Mouse (Mus musculus) erythroblast, embryonic 14.5 days (primary cell): ENCODE results near the gene Gm21983. TPM values are rescaled to one million over a fixed set of nuclear protein-coding genes. Genes with fewer than 3 reads are reported as not detected.

Source experiments
- H3K27me3 ChIP-seq: 2 replicates; pipeline ENCODE4 v1.6.1; 2012; ENCODE audit warnings: inconsistent platforms; ENCODE audit not compliant: control insufficient read depth
- H3K36me3 ChIP-seq: 2 replicates; pipeline ENCODE4 v1.6.1; 2012; ENCODE audit warnings: mild to moderate bottlenecking, inconsistent platforms; ENCODE audit not compliant: control insufficient read depth
- H3K4me1 ChIP-seq: 2 replicates; pipeline ENCODE4 v1.6.1; 2012; ENCODE audit warnings: inconsistent platforms; ENCODE audit not compliant: control insufficient read depth
- H3K4me3 ChIP-seq: replicated peaks from 2 replicates; pipeline ENCODE3; 2012; ENCODE audit warnings: moderate library complexity, mild to moderate bottlenecking, inconsistent platforms
- H3K9me3 ChIP-seq: 2 replicates; pipeline ENCODE4 v1.6.1; 2012; ENCODE audit warnings: low read length, inconsistent platforms, mixed read lengths; ENCODE audit not compliant: control insufficient read depth
- GATA1 ChIP-seq: IDR thresholded peaks from 2 replicates; pipeline ENCODE4 v1.6.1; 2012; ENCODE audit warnings: low read length, inconsistent platforms, mixed read lengths
- TAL1 ChIP-seq: IDR thresholded peaks from 3 replicates; pipeline ENCODE4 v1.6.1; 2012; ENCODE audit warnings: low read length, inconsistent platforms, mixed read lengths
- polyA plus RNA-seq: library from polyadenylated mRNA; stranded (reverse); fragments of >175 nt; gene quantifications from 2 replicates; pipeline ENCODE4 v1.2.3, GENCODE M21; 2012

Gene Gm21983
- polyA plus RNA-seq, 1 experiment = not detected

DNA sequence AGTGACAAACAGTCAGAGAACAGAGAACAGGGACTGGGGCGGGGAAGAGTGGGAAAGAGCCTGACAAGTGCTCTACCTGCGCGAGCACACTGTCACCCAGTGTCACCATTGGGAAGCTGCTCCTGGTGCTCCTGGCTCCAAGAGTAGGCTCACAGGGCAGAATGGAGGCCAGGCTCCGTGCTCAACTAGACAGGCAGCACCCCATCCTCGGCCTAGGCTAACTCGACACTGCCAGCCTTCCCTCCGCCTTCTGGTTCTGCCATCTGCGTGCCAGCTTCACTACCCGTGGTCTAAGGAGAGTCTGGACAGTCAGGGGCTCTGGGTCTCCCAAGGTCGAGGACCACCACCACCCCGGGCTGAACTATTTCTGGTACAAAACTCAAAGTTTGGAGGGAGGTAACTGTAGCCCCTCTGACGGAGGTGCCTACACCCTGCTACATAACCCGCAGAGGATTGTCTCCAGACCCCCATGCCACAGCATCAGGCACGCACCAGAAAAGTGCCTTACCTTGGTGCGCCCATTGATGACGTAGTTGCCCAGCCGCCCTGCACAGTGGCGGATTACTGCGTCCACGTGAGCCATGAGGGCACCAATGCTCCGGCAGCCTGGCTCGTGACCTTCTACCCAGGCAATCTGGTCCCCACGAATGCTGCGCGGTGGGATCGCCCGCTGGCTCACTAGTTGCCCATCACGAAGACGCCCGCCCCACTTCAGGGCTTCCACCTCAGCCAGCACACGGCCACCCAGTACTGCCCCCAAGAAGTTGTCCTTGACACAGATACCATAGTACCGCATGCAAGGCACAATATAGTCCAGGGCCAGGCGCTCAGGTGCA, 16.6 kb downstream of the Gm21983 start:
- no peak overlapping the region for H3K4me3 ChIP-seq
- no peaks in the 10 kb centered on the region for H3K27me3 ChIP-seq
- no peak for TF ChIP-seq TAL1
- no peak for TF ChIP-seq GATA1
- H3K36me3 ChIP-seq = peaks cover 59% of the 10 kb centered on the region
- H3K4me1 ChIP-seq = peaks cover 71% of the 10 kb centered on the region
- no peaks in the 10 kb centered on the region for H3K9me3 ChIP-seq

DNA sequence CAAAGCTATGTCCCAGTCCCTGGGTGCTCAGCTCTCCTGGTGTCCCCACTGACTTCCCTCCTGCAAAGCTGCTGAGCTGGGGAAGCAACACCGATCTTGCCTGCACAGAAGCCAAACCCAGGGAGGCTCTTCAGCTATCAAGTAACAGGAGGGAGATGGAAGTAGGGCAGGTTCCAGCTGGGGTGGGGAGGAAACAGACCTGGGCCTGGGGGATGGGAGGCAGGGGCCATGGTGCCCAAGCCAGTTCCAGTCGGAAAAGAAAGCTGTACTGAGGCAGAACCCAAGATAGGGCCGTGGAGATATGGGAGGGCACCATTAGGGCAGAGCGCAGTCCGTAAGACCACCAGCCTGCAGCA, 17.5 kb downstream of the Gm21983 start:
- Histone ChIP-seq H3K4me1 (peaks cover 70% of the 10 kb centered on the region), H3K36me3 (peaks cover 67% of the 10 kb centered on the region), H3K4me3 (no peak overlapping the region), H3K27me3 (no peaks in the 10 kb centered on the region), H3K9me3 (no peaks in the 10 kb centered on the region)
- TF ChIP-seq GATA1 = no peak
- no peak for TF ChIP-seq TAL1

DNA sequence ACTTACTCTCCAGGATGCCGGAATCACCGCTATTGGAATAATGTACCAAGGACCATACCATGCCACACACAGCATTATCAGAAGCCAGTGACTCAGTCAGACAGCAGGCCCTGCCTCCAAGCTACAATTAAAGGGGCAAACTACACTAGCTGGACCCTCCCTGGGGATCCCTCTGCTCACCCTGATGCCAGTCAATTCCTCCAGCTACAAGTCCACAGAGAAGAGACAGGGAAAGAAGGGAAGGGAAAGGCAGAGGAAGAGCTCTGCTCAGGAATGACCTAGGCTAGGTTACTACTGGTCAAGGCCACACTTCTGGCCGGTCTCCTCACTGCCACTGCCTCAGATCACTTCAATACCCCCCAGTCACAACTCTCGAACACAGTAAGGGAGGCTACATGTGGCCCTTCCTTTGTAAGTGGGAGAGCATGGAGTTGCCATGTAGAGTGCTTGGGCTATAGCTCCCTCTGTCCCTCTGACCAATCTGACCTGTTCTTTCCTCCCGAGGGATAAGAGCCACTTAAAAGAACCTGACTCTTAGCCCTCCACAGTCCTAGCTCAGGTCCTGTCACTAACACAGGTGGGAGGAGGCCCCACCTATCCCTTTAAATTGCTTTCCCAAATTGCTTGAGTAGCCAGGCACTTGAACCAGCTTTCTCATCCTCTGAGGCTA, 18.0 kb downstream of the Gm21983 start:
- TF ChIP-seq TAL1 = no peak
- TF ChIP-seq GATA1 = no peak
- no peaks in the 10 kb centered on the region for H3K27me3 ChIP-seq
- H3K4me3 ChIP-seq = no peak overlapping the region
- no peaks in the 10 kb centered on the region for H3K9me3 ChIP-seq
- H3K4me1 ChIP-seq = peaks cover 65% of the 10 kb centered on the region
- peaks cover 71% of the 10 kb centered on the region for H3K36me3 ChIP-seq

DNA sequence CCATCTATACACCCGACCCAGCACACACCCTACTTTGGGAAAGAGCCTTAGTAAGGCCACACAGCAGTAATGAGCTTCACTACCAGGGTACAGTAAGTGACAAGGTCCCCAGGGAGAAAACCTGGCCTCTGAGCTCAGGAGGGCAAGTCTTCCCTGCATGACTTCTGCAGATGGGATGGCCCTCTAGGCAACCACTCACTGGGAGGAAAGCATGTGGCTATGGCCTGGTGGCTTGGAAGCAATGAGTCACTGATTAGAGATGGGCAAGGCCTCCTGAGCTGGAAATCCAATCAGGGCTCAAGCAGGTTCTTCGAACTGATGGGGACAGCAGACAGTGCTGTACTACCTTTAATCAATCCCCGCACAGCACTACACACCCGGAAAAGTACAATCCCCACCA, 19.1 kb downstream of the Gm21983 start:
- Histone ChIP-seq H3K4me3 (no peak overlapping the region), H3K27me3 (no peaks in the 10 kb centered on the region), H3K4me1 (peaks cover 53% of the 10 kb centered on the region), H3K9me3 (no peaks in the 10 kb centered on the region), H3K36me3 (peaks cover 79% of the 10 kb centered on the region)
- TF ChIP-seq GATA1 (no peak), TAL1 (no peak)

DNA sequence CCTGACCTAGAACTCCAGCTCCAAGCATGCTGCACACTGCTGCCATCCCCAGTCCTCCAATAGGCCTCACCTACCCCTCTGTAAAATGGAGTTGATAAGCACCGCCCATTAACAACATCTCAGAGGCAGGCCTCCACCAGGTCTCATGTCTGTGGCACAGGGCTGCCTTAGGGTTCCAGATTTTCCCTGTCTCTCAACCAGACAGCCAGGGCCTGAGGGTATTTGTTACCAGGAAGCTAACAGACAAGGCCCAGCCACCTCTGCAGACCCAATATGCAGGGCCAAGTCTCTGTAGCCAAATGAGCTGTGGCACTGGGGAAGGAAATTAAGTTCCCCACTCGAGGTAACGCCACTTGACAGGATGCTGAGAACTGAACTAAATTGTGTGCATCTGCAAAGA, 20.0 kb downstream of the Gm21983 start:
- H3K36me3 ChIP-seq = peaks cover 79% of the 10 kb centered on the region
- TF ChIP-seq GATA1 (no peak), TAL1 (no peak)
- no peak overlapping the region for H3K4me3 ChIP-seq
- no peaks in the 10 kb centered on the region for H3K27me3 ChIP-seq
- H3K4me1 ChIP-seq = peaks cover 50% of the 10 kb centered on the region
- H3K9me3 ChIP-seq = no peaks in the 10 kb centered on the region

DNA sequence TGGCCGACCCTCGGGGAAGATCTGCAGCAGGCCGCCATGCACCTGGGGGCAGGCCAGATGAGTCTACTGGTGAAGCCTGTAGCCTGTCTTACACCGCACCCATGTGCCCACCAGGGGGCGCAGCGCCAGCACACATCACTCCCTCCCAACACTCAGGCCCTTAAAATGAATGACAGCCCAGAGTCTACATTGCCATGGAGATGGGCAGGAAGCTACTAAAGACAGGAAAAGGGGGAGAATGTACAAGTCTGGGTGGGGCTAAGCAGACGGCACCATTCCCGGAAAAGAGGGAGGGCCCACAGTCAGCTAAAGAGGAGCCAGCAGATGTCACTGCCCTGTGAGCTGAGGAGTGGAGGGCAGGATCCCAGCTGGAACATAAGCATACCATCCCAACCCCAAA, 21.0 kb downstream of the Gm21983 start:
- no peaks in the 10 kb centered on the region for H3K9me3 ChIP-seq
- H3K27me3 ChIP-seq = no peaks in the 10 kb centered on the region
- H3K4me1 ChIP-seq = peaks cover 39% of the 10 kb centered on the region
- TF ChIP-seq TAL1 (no peak), GATA1 (no peak)
- H3K4me3 ChIP-seq = no peak overlapping the region
- peaks cover 73% of the 10 kb centered on the region for H3K36me3 ChIP-seq

DNA sequence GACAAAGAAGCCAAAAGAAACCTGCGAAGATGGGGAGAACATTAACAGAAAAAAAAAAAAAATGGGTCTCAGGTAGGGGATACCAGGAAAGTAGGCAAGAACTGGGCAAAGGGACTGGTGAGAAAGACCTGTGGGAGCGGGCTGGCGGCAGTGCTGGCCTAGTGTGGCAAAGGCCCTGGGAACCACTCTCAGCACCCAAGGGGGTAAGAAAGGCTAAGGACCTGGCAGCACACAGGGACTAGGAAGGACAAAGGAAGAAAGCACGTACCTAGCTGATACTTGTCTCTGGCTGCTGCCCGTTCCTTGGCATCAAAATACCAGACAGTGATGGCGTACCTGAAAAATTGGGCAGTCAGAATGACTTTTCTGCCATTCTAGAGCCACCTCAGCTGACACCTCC, 21.6 kb downstream of the Gm21983 start:
- Histone ChIP-seq H3K27me3 (no peaks in the 10 kb centered on the region), H3K36me3 (peaks cover 67% of the 10 kb centered on the region), H3K4me3 (no peak overlapping the region), H3K4me1 (peaks cover 34% of the 10 kb centered on the region), H3K9me3 (no peaks in the 10 kb centered on the region)
- no peak for TF ChIP-seq GATA1
- TF ChIP-seq TAL1 = no peak

DNA sequence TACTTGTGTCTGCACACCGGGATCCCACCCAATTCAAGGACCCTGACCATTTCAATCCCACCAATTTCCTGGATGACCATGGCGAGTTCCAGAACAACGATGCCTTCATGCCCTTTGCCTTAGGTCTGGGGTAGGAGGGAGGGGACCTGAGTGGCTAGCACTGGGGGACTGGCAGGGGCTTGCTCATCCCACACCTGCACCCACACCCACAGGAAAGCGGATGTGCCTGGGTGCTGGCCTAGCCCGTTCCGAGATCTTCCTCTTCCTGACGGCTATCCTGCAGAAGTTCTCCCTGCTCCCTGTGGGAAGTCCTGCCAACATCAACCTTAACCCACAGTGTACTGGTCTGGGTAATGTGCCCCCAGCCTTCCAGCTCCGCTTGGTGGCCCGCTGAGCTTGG, 22.7 kb downstream of the Gm21983 start:
- no peak overlapping the region for H3K4me3 ChIP-seq
- no peaks in the 10 kb centered on the region for H3K9me3 ChIP-seq
- peaks cover 58% of the 10 kb centered on the region for H3K36me3 ChIP-seq
- no peak for TF ChIP-seq TAL1
- peaks cover 27% of the 10 kb centered on the region for H3K4me1 ChIP-seq
- H3K27me3 ChIP-seq = no peaks in the 10 kb centered on the region

DNA sequence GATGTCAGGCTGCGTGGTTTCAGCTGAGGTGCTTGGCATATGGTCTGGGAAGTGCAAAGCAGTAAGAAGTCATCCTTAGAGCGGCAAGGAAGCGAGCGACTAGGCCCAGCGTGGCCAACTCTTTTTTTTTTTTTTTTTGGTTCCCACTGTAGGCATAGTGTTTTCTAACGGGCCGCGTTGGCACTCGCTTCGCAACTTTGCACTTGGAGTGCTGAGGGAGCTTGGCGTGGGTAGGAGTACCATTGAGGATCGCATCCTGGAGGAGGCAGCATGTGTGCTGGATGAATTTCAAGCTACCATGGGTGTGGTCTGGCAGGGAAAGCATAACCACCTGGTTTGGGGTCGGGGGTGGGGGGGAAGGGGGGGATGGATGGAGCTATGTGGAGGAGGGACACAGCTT, 24.9 kb downstream of the Gm21983 start:
- peaks cover 11% of the 10 kb centered on the region for H3K4me1 ChIP-seq
- H3K36me3 ChIP-seq = peaks cover 36% of the 10 kb centered on the region
- no peaks in the 10 kb centered on the region for H3K9me3 ChIP-seq
- no peak for TF ChIP-seq TAL1
- TF ChIP-seq GATA1 = no peak
- H3K27me3 ChIP-seq = no peaks in the 10 kb centered on the region
- no peak overlapping the region for H3K4me3 ChIP-seq
